18 mouse cellular contexts compared by ENCODE assay signal in the genomic region with DNA sequence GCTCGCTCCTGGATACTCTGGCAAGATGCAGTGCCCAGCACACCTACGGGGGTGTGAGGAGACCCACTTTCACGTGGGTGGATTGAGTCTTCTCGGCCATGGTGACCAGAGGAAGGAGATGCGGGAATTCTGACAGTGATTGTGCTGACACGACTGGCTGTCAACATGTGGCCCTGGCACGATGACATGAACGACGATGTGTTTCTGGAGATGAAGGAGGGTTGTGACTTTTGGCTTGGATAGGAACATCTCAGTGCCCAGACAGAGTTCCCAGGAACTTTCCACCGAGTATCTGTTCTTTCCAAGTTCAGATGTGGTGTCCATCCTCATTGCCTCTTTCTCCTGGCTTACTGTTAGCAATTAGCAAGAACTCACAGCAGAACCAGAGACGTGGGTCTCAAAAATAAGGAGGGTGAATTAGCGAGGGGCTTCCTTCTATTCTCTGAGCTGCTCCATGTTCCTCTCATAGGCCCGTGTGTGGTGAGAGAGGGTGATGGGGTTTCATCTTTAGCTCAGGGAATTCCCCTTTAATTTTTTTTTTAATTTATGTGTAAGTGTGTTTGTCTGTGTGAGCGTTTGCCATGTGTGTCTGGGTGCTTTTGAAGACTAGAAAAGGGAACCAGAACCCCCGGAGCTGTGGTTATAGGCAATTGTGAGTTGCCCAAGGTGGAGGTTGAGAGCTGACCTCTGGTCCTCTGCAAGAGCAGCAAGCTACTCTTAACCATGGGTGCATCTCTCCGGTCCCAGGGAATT. TPM values are rescaled to one million over a fixed set of nuclear protein-coding genes. Genes with fewer than 3 reads are reported as not detected.
"Had no signal": no experiment of that assay in that cellular context is flagged by ENCODE, and none has a peak within 500 bp of the region (broad histone marks: within the 10 kb centered on the region; RNA-seq: fewer than 3 reads in every experiment).

No protein-coding gene starts in this region.

- H3K36me3 ChIP-seq: midbrain, embryonic 10.5 days; midbrain, embryonic 13.5 days; midbrain, embryonic 15.5 days; neural tube, embryonic 13.5 days; neural tube, embryonic 15.5 days had no signal

- H3K4me2 ChIP-seq: lung, embryonic 14.5 days; midbrain, embryonic 13.5 days; midbrain, embryonic 15.5 days; neural tube, embryonic 13.5 days; neural tube, embryonic 15.5 days had no signal

- H3K9me3 ChIP-seq: midbrain, embryonic 10.5 days; midbrain, embryonic 13.5 days; midbrain, embryonic 15.5 days; neural tube, embryonic 13.5 days; neural tube, embryonic 15.5 days had no signal

- H3K4me1 ChIP-seq: midbrain, embryonic 10.5 days; midbrain, embryonic 13.5 days; midbrain, embryonic 15.5 days; neural tube, embryonic 13.5 days; neural tube, embryonic 15.5 days had no signal

- H3K27ac ChIP-seq: midbrain, embryonic 10.5 days; midbrain, embryonic 13.5 days; midbrain, embryonic 15.5 days; neural tube, embryonic 13.5 days; neural tube, embryonic 15.5 days had no signal

- H3K4me3 ChIP-seq: midbrain, embryonic 10.5 days; midbrain, embryonic 13.5 days; midbrain, embryonic 15.5 days; myocyte; neural tube, embryonic 13.5 days; neural tube, embryonic 15.5 days had no signal

- ATAC-seq: midbrain, embryonic 13.5 days; midbrain, embryonic 15.5 days had no signal

- DNase-seq: lung, adult 18-20 months; retina, postnatal 1 day; right cerebral cortex, adult 18-20 months; right cerebral cortex, postnatal 25 days; right cerebral cortex, postnatal 4 days; spleen, adult 18-20 months; thymus, adult 18-20 months; thymus, postnatal 14 days; thymus, postnatal 36 days had no signal

- H3K9ac ChIP-seq: lung, embryonic 14.5 days; midbrain, embryonic 13.5 days; midbrain, embryonic 15.5 days; neural tube, embryonic 13.5 days; neural tube, embryonic 15.5 days had no signal

- H3K27me3 ChIP-seq: midbrain, embryonic 13.5 days; midbrain, embryonic 15.5 days; neural tube, embryonic 13.5 days; neural tube, embryonic 15.5 days had no signal

RNA-seq across cellular contexts. Expression of gene Adra1b, which starts 11.3 kb away (rescaled TPM):
- total RNA-seq: megakaryocyte, adult 5-6 weeks; megakaryocyte-erythroid progenitor cell, adult 5-6 weeks had no signal
